Mouse (Mus musculus) brain, embryonic 18.5 days (tissue): ENCODE data around the gene Bhmt2.

ENCODE experiments used
- DNase-seq: peaks from one replicate; pipeline ENCODE4 v3.0.0-alpha.2; 2012; ENCODE audit warnings: low read depth, low spot score

Bhmt2 gene

DNA sequence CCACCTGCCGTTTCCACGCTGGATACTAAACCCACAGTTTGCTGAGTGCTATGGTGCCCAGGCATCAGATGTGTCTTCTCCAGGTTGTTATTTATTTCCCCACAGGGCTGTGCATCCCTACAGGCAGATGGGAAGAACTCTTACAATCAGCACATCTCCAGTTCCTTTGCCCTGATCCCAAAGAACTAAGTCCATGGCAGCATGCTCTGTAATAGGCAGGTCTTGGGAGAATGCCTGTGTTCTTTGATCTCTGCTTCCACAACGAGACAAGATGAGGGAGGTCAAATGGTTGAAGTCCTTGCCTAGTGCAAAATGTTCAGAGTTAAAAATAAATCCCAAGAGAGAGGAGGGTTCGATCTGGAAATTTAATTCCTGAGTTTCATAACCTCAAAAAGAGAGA lies 34.5 kb downstream of the Bhmt2 start:
- DNase-seq = no peak

DNA sequence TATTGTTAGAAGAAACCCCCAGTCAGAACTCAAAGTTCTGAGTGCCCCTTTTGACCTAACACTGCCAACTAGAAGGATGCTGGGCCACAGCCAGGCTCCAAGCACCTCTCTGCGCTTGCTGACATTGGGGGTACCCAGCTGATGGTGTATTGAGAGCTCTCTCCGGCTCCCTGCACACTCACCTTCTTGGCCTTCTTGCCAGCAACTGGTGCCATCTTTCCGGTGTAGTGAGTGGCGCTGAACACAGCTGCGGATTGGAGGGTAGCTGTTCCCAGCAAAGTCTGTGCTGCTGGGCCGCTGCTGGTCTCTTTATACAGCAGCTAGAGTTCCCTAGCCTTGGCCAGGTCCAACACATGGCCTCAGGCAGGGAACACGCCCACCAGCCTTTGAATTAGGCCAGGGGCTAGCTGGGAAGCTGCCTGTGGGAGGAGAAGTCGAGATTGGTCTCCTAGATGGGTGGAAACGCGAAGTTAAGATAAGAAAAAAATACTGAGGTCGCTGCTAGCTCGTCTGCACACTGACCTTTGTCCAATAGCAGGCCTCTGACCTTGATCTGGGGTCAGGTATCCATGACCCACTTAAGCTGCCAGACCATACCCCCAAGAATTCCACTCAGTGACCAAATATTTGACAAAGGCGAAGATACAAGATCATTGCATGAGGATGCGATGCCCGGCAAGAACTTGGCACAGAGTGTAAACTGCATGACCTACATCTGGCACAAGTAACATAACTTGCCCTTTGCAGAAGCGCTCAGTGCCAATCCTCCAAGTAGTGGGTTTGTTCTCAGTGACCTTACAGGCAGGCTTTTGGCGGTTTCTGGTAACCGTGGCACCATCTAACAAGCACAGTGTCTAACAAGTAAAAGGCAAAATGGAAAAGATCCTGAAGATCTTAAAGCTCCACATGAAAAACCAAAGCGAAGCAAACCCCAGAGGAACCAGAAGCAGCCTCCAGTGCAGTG lies 36.5 kb downstream of the Bhmt2 start, which contains the start of gene Bhmt:
Gene Bhmt (minus strand): TSS at position 680 of the 964 bp plus-strand sequence.
- no peak for DNase-seq

GRCm38 (mm10) chr13:93636561-93636960 lies 37.5 kb downstream of the Bhmt2 start:
- no peak for DNase-seq

DNA sequence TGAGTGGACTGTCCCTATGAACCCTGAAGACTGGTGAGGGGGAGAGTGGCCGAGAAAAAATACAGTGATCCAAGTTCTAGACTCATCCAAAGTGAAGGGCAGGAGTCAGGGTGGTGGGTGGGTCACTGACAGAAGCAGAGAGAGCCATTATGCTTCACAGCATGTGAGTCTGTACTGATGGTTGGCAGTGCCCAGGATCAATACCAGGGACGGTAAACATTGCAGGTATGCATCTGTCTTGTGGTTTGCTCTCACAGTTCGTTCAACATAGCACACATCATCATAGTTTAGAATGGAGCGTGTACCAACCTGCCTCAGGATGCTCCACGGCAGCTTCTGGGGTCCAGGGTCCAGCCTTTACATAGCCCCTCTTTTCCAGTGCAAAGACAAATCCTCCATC lies 41.2 kb downstream of the Bhmt2 start:
- DNase-seq = no peak

DNA sequence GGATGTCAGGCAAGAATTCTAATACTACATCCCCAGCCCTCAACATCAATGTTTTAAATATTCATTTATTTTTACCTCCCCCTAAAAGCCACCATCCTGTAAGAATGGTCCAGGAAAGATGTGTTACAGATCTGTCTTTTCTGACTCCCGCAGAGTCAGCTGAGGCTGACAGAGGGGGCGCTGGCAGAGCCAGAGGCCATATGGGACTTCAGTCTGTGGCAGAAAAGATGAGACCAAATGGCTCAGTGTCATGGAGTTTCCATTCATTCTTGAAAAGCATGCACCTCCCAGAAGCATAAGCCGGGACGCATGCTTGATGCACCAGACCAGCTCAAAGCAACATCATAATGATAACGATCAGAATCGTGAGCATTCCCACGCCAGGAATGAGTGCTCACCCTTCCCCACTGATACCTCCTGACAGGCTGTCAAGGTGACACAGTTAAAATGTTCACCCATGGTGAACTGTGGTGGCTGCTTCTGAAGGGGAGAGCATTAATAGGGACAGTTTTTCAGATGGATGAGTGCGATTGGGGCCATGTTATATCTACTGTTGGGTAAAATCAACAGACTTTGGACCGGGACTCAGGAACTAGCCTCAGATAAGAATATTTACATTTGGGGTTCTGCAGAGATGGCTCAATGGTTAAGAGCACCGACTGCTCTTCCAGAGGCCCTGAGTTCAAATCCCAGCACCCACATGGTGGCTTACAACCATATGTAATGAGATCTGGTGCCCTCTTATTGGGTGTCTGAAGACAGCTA lies 43.0 kb downstream of the Bhmt2 start:
- no peak for DNase-seq

GRCm38 (mm10) chr13:93628861-93629260 lies 45.2 kb downstream of the Bhmt2 start:
- no peak for DNase-seq

DNA sequence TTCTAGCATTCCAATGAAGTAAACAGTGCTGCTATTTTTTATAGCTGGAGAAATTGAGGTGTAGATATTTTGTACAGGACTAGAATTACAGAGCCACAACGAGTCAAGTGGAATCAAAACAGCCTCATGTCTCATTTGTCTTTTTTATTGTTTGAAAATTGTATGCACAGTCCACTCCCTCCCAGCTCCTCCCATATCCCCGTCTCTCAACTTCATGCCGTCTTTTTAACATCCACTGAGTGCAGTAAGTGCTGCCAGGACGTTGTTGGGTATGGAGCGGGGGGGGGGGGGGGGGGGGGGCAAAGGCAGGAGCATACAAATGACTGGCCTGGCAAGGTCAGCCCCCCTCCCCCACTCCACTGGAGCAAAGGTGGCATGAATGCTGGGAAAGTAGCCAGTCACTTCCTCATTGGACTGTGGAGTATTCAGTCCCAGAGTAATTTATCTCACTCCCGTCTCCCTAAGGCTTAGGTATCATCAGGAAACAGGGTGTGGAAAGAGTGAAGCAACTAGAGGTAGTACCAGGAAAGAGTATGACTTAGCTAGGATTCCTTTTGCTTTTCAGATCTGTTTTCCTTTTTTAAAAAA lies 59.6 kb downstream of the Bhmt2 start:
- DNase-seq = no peak

GRCm38 (mm10) chr13:93613771-93614170 lies 60.3 kb downstream of the Bhmt2 start:
- no peak for DNase-seq

GRCm38 (mm10) chr13:93612660-93613607 lies 61.2 kb downstream of the Bhmt2 start:
- peak; percentile 45 for DNase-seq

DNA sequence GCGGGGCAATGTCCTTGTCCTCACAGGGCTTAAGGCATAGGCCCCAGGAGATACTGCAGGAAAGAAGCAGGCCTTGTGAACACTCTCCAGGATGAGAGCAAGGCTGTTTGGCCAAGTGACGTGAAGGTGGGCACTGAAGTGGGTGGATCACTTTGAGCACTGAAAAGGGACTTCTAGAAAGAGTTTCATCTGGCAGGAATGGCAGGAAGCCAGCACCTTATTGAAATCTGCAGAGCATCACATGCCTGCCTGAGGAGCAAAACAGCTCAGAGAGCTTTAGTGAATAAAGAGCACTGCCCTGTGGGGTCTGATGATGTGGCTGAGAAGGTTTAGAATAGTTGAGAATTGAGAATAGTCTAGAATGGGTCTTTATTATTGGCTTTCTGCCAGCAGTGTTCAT lies 65.6 kb downstream of the Bhmt2 start:
- DNase-seq = no peak

- DNase-seq = no peak
Measured at GRCm38 (mm10) chr13:93607701-93608100, 66.4 kb downstream of the Bhmt2 start.

DNA sequence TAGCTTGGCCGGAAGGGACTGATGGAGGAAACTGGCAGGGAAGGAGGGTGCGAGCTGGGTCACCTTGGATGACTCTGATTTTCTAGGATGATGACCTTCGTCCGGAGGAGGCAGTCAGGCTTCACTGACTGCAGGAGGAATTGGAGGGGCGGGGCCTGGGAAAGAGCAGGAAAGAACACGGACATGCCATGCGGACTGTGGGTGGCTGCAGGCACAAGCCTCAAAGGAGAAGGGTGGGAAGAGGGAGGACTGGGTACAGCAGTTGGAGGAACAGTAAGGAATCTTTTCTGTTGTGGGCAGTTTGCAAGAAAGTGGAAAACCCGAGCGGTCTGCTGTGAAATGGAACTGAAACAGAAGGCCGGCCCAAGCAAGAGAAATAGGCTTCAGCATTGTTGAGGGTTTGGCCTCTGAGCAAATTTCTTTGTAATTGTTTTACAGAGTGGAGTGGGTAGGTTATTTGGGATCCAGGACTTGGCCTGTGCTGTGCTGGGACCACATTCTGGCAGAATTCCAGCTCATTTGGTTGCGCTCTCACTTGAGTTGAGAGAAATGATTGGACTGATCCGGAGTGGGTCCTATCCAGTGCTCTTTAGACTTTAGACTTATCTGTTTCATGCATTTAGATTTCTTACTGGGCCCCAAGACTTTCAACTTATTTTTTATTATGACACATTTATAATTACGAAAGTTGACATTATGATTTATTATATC lies 67.1 kb downstream of the Bhmt2 start:
- DNase-seq = no peak
